Mouse (Mus musculus) thymus, postnatal 36 days (tissue): ENCODE data around the gene Cd302.

Experiments
- DNase-seq, 2 experiments: peaks; one replicate each; pipeline ENCODE4 v3.0.0; 2022; ENCODE audit warnings: mixed read lengths in 2 of 2

The Cd302 gene

GRCm38 (mm10) chr2:60284467-60284821 is at the start of gene Cd302:
TSS of gene Cd302 (minus strand) at chr2:60284488.
- no peak for DNase-seq

GRCm38 (mm10) chr2:60328641-60329040 is 44.4 kb upstream of the Cd302 start:
- DNase-seq = no peak

- no peak for DNase-seq
These were observed 43.3 kb upstream of the Cd302 start for GRCm38 (mm10) chr2:60327581-60327980.

GRCm38 (mm10) chr2:60326948-60327347 is 42.7 kb upstream of the Cd302 start:
- no peak for DNase-seq

GRCm38 (mm10) chr2:60323411-60323810 is 39.1 kb upstream of the Cd302 start:
- DNase-seq = peak; percentile 5 to 12

- no peak for DNase-seq
These were observed 37.9 kb upstream of the Cd302 start for GRCm38 (mm10) chr2:60322031-60322726.

- DNase-seq = no peak
These were observed 19.5 kb upstream of the Cd302 start for GRCm38 (mm10) chr2:60303796-60304195.

- no peak for DNase-seq
These were observed 15.0 kb upstream of the Cd302 start for GRCm38 (mm10) chr2:60299323-60299722.

- no peak for DNase-seq
These were observed 14.0 kb upstream of the Cd302 start for GRCm38 (mm10) chr2:60298266-60298665.

- DNase-seq = no peak
These were observed 7.1 kb upstream of the Cd302 start for GRCm38 (mm10) chr2:60291381-60291780.

GRCm38 (mm10) chr2:60289451-60289850 is 5.2 kb upstream of the Cd302 start:
- no peak for DNase-seq

GRCm38 (mm10) chr2:60288606-60289005 is 4.3 kb upstream of the Cd302 start:
- DNase-seq = no peak

GRCm38 (mm10) chr2:60285107-60285617 is 874 bp upstream of the Cd302 start:
- DNase-seq = no peak

GRCm38 (mm10) chr2:60283751-60284466 is 379 bp downstream of the Cd302 start:
- peak; percentile 61 to 70 for DNase-seq

- DNase-seq = no peak
These were observed 1.0 kb downstream of the Cd302 start for GRCm38 (mm10) chr2:60283208-60283750.

GRCm38 (mm10) chr2:60282625-60283024 is 1.7 kb downstream of the Cd302 start:
- DNase-seq = no peak

GRCm38 (mm10) chr2:60278627-60279026 is 5.7 kb downstream of the Cd302 start:
- DNase-seq = peak; percentile 11 to 14

GRCm38 (mm10) chr2:60269856-60270479 is 14.3 kb downstream of the Cd302 start:
- DNase-seq = no peak

GRCm38 (mm10) chr2:60267567-60267966 is 16.7 kb downstream of the Cd302 start:
- no peak for DNase-seq

GRCm38 (mm10) chr2:60260621-60261350 is 23.5 kb downstream of the Cd302 start:
- DNase-seq = no peak

- DNase-seq = no peak
These were observed 25.1 kb downstream of the Cd302 start for GRCm38 (mm10) chr2:60259186-60259585.

- DNase-seq = no peak
These were observed 27.5 kb downstream of the Cd302 start for GRCm38 (mm10) chr2:60256751-60257150.

GRCm38 (mm10) chr2:60253506-60253905 is 30.8 kb downstream of the Cd302 start:
- DNase-seq = no peak
